Mouse (Mus musculus): ENCODE measurements around the gene Osgin1. TPM values are rescaled to one million over a fixed set of nuclear protein-coding genes. Genes with fewer than 3 reads are reported as not detected.

Gene Osgin1
- polyA plus RNA-seq, 1 experiment: 115 TPM

- H3K4me1 ChIP-seq (ENCODE audit: control insufficient read depth, insufficient read depth, low read length): peaks cover 41% of the 10 kb centered on the region
- H3K27ac ChIP-seq (ENCODE audit: insufficient read depth, low read depth, low read length): 0 out of 2 replicates have a peak overlapping the region, but pooled peaks have one; percentile 43
- H3K36me3 ChIP-seq (ENCODE audit: control insufficient read depth, insufficient read depth, low read length): no peaks in the 10 kb centered on the region
- H3K27me3 ChIP-seq (replicated peaks; ENCODE audit: control insufficient read depth, insufficient read depth, low read length): no peaks in the 10 kb centered on the region
- no peak for TF ChIP-seq CTCF (conservative IDR thresholded peaks at IDR 0.05; ENCODE audit: insufficient read depth, insufficient read length, low read depth, low read length)
- no peak for TF ChIP-seq POLR2A (IDR thresholded peaks at IDR 0.05; ENCODE audit: low read depth, low read length)
- H3K4me3 ChIP-seq (ENCODE audit: insufficient read depth, low read depth, low read length): no peak overlapping the region
- DNase-seq: peak; percentile 77
- 50% methylated on average over 5 of the region's 5 CpGs for WGBS
Measured at GRCm38 (mm10) chr8:119428766-119429327, 5.1 kb upstream of the Osgin1 start.

- H3K36me3 ChIP-seq (ENCODE audit: control insufficient read depth, insufficient read depth, low read length): no peaks in the 10 kb centered on the region
- no peaks in the 10 kb centered on the region for H3K27me3 ChIP-seq (replicated peaks; ENCODE audit: control insufficient read depth, insufficient read depth, low read length)
- H3K4me1 ChIP-seq (ENCODE audit: control insufficient read depth, insufficient read depth, low read length): peaks cover 38% of the 10 kb centered on the region
- 28% methylated on average over 3 of the region's 3 CpGs for WGBS
- DNase-seq: peak; percentile 75
- 0 out of 2 replicates have a peak overlapping the region, but pooled peaks have one; percentile 36 for H3K27ac ChIP-seq (ENCODE audit: insufficient read depth, low read depth, low read length)
- TF ChIP-seq CTCF (conservative IDR thresholded peaks at IDR 0.05; ENCODE audit: insufficient read depth, insufficient read length, low read depth, low read length): no peak
- no peak for TF ChIP-seq POLR2A (IDR thresholded peaks at IDR 0.05; ENCODE audit: low read depth, low read length)
- no peak overlapping the region for H3K4me3 ChIP-seq (ENCODE audit: insufficient read depth, low read depth, low read length)
Measured at GRCm38 (mm10) chr8:119429552-119429951, 4.4 kb upstream of the Osgin1 start.

- DNase-seq: peak; percentile 85
- Histone ChIP-seq H3K27me3 (replicated peaks; ENCODE audit: control insufficient read depth, insufficient read depth, low read length) (no peaks in the 10 kb centered on the region), H3K27ac (ENCODE audit: insufficient read depth, low read depth, low read length) (peak overlapping the region; percentile 36), H3K4me1 (ENCODE audit: control insufficient read depth, insufficient read depth, low read length) (peaks cover 38% of the 10 kb centered on the region), H3K36me3 (ENCODE audit: control insufficient read depth, insufficient read depth, low read length) (no peaks in the 10 kb centered on the region), H3K4me3 (ENCODE audit: insufficient read depth, low read depth, low read length) (no peak overlapping the region)
- WGBS: 44% methylated on average over 8 of the region's 8 CpGs
- TF ChIP-seq POLR2A (IDR thresholded peaks at IDR 0.05; ENCODE audit: low read depth, low read length) (no peak), CTCF (conservative IDR thresholded peaks at IDR 0.05; ENCODE audit: insufficient read depth, insufficient read length, low read depth, low read length) (no peak)
Measured at GRCm38 (mm10) chr8:119430250-119430649, 3.7 kb upstream of the Osgin1 start.

- H3K4me1 ChIP-seq (ENCODE audit: control insufficient read depth, insufficient read depth, low read length): peaks cover 36% of the 10 kb centered on the region
- H3K27ac ChIP-seq (ENCODE audit: insufficient read depth, low read depth, low read length): no peak overlapping the region
- no peak for DNase-seq
- 86% methylated on average over 7 of the region's 7 CpGs for WGBS
- no peaks in the 10 kb centered on the region for H3K27me3 ChIP-seq (replicated peaks; ENCODE audit: control insufficient read depth, insufficient read depth, low read length)
- TF ChIP-seq POLR2A (IDR thresholded peaks at IDR 0.05; ENCODE audit: low read depth, low read length) (no peak), CTCF (conservative IDR thresholded peaks at IDR 0.05; ENCODE audit: insufficient read depth, insufficient read length, low read depth, low read length) (no peak)
- no peak overlapping the region for H3K4me3 ChIP-seq (ENCODE audit: insufficient read depth, low read depth, low read length)
- H3K36me3 ChIP-seq (ENCODE audit: control insufficient read depth, insufficient read depth, low read length): no peaks in the 10 kb centered on the region
Measured at GRCm38 (mm10) chr8:119430690-119431089, 3.2 kb upstream of the Osgin1 start.

- peak; percentile 51 for DNase-seq
- no peak overlapping the region for H3K4me3 ChIP-seq (ENCODE audit: insufficient read depth, low read depth, low read length)
- 59% methylated on average over 3 of the region's 3 CpGs for WGBS
- H3K27me3 ChIP-seq (replicated peaks; ENCODE audit: control insufficient read depth, insufficient read depth, low read length): no peaks in the 10 kb centered on the region
- no peak overlapping the region for H3K27ac ChIP-seq (ENCODE audit: insufficient read depth, low read depth, low read length)
- no peak for TF ChIP-seq CTCF (conservative IDR thresholded peaks at IDR 0.05; ENCODE audit: insufficient read depth, insufficient read length, low read depth, low read length)
- no peak for TF ChIP-seq POLR2A (IDR thresholded peaks at IDR 0.05; ENCODE audit: low read depth, low read length)
- H3K36me3 ChIP-seq (ENCODE audit: control insufficient read depth, insufficient read depth, low read length): no peaks in the 10 kb centered on the region
- H3K4me1 ChIP-seq (ENCODE audit: control insufficient read depth, insufficient read depth, low read length): peaks cover 36% of the 10 kb centered on the region
Measured at GRCm38 (mm10) chr8:119432372-119432771, 1.6 kb upstream of the Osgin1 start.

GRCm38 (mm10) chr8:119434569-119434968 is 645 bp downstream of the Osgin1 start:
- no peak overlapping the region for H3K4me3 ChIP-seq (ENCODE audit: insufficient read depth, low read depth, low read length)
- no peaks in the 10 kb centered on the region for H3K36me3 ChIP-seq (ENCODE audit: control insufficient read depth, insufficient read depth, low read length)
- H3K4me1 ChIP-seq (ENCODE audit: control insufficient read depth, insufficient read depth, low read length): peaks cover 18% of the 10 kb centered on the region
- TF ChIP-seq CTCF (conservative IDR thresholded peaks at IDR 0.05; ENCODE audit: insufficient read depth, insufficient read length, low read depth, low read length) (no peak), POLR2A (IDR thresholded peaks at IDR 0.05; ENCODE audit: low read depth, low read length) (no peak)
- no peaks in the 10 kb centered on the region for H3K27me3 ChIP-seq (replicated peaks; ENCODE audit: control insufficient read depth, insufficient read depth, low read length)
- 77% methylated on average over 6 of the region's 6 CpGs for WGBS
- DNase-seq: no peak
- no peak overlapping the region for H3K27ac ChIP-seq (ENCODE audit: insufficient read depth, low read depth, low read length)

- H3K4me1 ChIP-seq (ENCODE audit: control insufficient read depth, insufficient read depth, low read length): peaks cover 15% of the 10 kb centered on the region
- H3K36me3 ChIP-seq (ENCODE audit: control insufficient read depth, insufficient read depth, low read length): no peaks in the 10 kb centered on the region
- DNase-seq: no peak
- H3K27ac ChIP-seq (ENCODE audit: insufficient read depth, low read depth, low read length): no peak overlapping the region
- H3K4me3 ChIP-seq (ENCODE audit: insufficient read depth, low read depth, low read length): no peak overlapping the region
- TF ChIP-seq POLR2A (IDR thresholded peaks at IDR 0.05; ENCODE audit: low read depth, low read length) (no peak), CTCF (conservative IDR thresholded peaks at IDR 0.05; ENCODE audit: insufficient read depth, insufficient read length, low read depth, low read length) (no peak)
- 85% methylated on average over 7 of the region's 7 CpGs for WGBS
- H3K27me3 ChIP-seq (replicated peaks; ENCODE audit: control insufficient read depth, insufficient read depth, low read length): no peaks in the 10 kb centered on the region
Measured at GRCm38 (mm10) chr8:119435527-119435926, 1.6 kb downstream of the Osgin1 start.
